Mouse (Mus musculus) neural tube, embryonic 14.5 days (tissue): ENCODE data around the gene D630003M21Rik. TPM values are rescaled to one million over a fixed set of nuclear protein-coding genes. Genes with fewer than 3 reads are reported as not detected.

Experiments used
- ATAC-seq: fragments of 200-750 bp; cut with Nextera tagmentation; 2 replicates; pipeline ENCODE4 v1.8.0; 2017; ENCODE audit warnings: low read depth, mild to moderate bottlenecking, moderate TSS enrichment, moderate library complexity
- H3K27ac ChIP-seq: fragments of 300-500 bp; sonication (generic); 2 replicates; pipeline ENCODE4 v1.5.1; 2014; ENCODE audit warnings: low read depth, mild to moderate bottlenecking, control low read depth, low read length, moderate library complexity, mixed read lengths
- H3K27me3 ChIP-seq: fragments of 300-500 bp; sonication (generic); 2 replicates; pipeline ENCODE4 v1.6.1; 2014; ENCODE audit warnings: low read length; ENCODE audit not compliant: control insufficient read depth, insufficient read depth
- H3K36me3 ChIP-seq: fragments of 300-500 bp; sonication (generic); 2 replicates; pipeline ENCODE4 v1.6.1; 2014; ENCODE audit warnings: low read length, mixed read lengths; ENCODE audit not compliant: control insufficient read depth, insufficient read depth
- H3K4me1 ChIP-seq: fragments of 300-500 bp; sonication (generic); 2 replicates; pipeline ENCODE4 v1.6.1; 2014; ENCODE audit warnings: low read length; ENCODE audit not compliant: control insufficient read depth, insufficient read depth
- H3K4me2 ChIP-seq: fragments of 300-500 bp; sonication (generic); 2 replicates; pipeline ENCODE4 v1.6.1; 2014; ENCODE audit warnings: mild to moderate bottlenecking, low read depth, low read length, control low read depth
- H3K4me3 ChIP-seq: fragments of 300-500 bp; sonication (generic); 2 replicates; pipeline ENCODE4 v1.5.1; 2014; ENCODE audit warnings: low read depth, low read length, control low read depth, mixed read lengths
- H3K9ac ChIP-seq: fragments of 300-500 bp; sonication (generic); replicated peaks from 2 replicates; pipeline ENCODE4 v1.6.1; 2014; ENCODE audit warnings: low read depth, mild to moderate bottlenecking, control low read depth, low read length, mixed read lengths
- H3K9me3 ChIP-seq: fragments of 300-500 bp; sonication (generic); 2 replicates; pipeline ENCODE4 v1.6.1; 2016; ENCODE audit warnings: low read length; ENCODE audit not compliant: control insufficient read depth
- WGBS: fragments of 180-500 bp; shearing (Covaris S2); extraction: QIAGEN DNeasy Blood & Tissue Kit; methylation state at CpG from one replicate; pipeline ENCODE4 v1.1.7; 2014; 5-methylcytosine and 5-hydroxymethylcytosine counted together
- polyA plus RNA-seq: library from polyadenylated mRNA; unstranded; fragments of >200 nt; fragmentation: Nextera tagmentation; extraction: Ambion mirVana; gene quantifications from 2 replicates; pipeline ENCODE4 v1.2.1, GENCODE M21; 2014

The D630003M21Rik gene
- polyA plus RNA-seq, 1 experiment from 2014 or later, result 0.94 TPM

DNA sequence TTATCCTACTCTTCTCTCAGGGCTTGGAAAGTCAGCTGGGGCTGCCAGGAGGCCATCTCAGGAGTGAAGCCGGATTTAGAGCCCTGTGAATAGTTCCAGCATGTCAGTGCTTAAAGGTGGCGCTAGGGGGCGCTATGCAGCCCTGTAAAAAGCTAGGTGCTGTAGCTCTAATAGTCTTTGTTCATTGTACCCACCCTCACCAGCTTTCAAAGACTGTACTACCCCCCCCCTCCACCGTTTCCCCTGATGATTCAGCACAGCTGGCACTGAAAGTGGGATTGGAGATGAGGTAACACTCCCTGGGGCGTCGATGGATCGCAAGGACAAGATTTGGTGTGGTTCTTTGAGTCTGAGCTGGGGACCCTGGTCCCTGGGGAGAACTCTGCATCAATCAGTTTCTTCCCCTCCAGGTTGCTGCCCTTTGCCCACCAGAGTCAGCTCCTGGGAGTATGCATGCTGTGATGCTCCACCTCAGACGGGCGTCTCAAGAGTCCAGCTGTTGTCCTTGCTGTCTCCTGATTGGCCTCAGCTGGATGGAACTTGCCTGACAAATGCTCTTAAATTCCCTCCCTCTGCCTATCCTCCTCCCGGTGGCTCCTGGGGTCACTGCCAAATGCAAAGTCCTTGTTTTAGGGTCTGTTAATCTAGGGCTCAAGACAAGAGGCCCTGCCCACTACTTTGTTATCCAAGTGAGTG, 33.9 kb downstream of the D630003M21Rik start:
- H3K9ac ChIP-seq, result no peak overlapping the region
- no peaks in the 10 kb centered on the region for H3K36me3 ChIP-seq
- no peaks in the 10 kb centered on the region for H3K9me3 ChIP-seq
- 14% methylated on average over 10 of the region's 10 CpGs for WGBS
- no peak overlapping the region for H3K27ac ChIP-seq
- no peak overlapping the region for H3K4me3 ChIP-seq
- H3K4me2 ChIP-seq, result no peak overlapping the region
- H3K4me1 ChIP-seq, result peaks cover 11% of the 10 kb centered on the region
- peak; percentile 28; the same call in 1 of the 2 replicates for ATAC-seq
- no peaks in the 10 kb centered on the region for H3K27me3 ChIP-seq

DNA sequence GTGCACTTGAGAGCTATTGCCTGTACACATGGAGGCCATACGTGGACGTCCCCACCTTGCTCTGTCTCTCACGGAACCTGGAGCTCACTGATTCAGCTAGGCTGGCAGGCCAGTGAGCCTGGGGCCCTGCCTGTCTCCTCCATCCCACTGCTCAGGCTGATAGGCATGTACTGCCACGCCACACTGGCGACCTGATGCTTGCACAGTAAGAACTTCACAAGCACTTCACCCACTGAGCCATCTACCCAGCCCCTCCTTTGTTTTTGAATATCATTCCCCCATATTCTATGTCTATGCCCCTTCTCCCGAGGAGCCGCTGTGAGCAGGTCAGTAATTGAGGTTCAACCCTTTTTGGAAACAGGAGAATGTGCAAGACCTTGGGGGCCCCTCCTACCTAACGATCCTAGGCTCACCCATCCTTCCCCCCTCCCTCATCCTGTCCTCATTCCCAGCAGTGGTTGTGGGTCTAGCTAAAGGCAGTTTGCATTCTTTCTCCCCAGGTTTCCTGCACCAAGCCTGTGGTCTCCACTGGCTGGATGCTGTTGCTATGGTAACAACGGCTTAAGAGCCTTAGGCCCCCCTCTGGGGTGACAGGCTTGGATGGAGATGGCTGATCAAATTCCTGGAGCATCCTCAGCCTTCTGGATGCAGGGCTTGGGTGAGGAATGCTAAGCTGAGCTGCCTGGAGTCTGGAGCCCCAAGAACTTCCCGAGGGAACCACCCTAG, 35.2 kb downstream of the D630003M21Rik start:
- Histone ChIP-seq H3K9ac (no peak overlapping the region), H3K36me3 (no peaks in the 10 kb centered on the region), H3K4me2 (no peak overlapping the region), H3K4me1 (peaks cover 11% of the 10 kb centered on the region), H3K27me3 (no peaks in the 10 kb centered on the region), H3K4me3 (no peak overlapping the region), H3K9me3 (no peaks in the 10 kb centered on the region), H3K27ac (peak overlapping the region; percentile 66)
- peak; percentile 60 for ATAC-seq
- WGBS, result 37% methylated on average over 10 of the region's 10 CpGs

DNA sequence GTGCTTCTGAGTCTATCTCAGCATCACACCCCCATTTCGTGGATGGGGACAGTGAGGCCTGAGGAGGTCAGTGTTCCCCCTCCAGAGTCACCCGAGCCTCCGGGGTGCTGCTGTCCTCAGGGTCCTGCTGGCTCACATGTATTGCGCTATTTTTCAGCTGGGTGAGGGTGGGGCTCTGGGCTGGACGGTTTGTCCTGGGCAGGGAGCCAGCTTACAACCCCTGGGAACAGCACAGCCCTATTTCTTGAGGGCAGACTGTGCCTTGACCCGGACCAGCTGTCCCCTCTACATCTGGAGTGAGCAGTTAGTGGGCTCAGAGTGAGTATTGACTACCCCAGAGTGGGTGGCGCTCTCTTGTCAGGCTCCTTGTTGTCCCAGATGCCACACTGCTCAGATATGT, 37.9 kb downstream of the D630003M21Rik start:
- Histone ChIP-seq H3K36me3 (no peaks in the 10 kb centered on the region), H3K27me3 (no peaks in the 10 kb centered on the region), H3K9ac (no peak overlapping the region), H3K4me1 (peaks cover 14% of the 10 kb centered on the region), H3K9me3 (no peaks in the 10 kb centered on the region), H3K27ac (no peak overlapping the region), H3K4me3 (no peak overlapping the region), H3K4me2 (no peak overlapping the region)
- no peak for ATAC-seq
- WGBS, result 51% methylated on average over 7 of the region's 7 CpGs

DNA sequence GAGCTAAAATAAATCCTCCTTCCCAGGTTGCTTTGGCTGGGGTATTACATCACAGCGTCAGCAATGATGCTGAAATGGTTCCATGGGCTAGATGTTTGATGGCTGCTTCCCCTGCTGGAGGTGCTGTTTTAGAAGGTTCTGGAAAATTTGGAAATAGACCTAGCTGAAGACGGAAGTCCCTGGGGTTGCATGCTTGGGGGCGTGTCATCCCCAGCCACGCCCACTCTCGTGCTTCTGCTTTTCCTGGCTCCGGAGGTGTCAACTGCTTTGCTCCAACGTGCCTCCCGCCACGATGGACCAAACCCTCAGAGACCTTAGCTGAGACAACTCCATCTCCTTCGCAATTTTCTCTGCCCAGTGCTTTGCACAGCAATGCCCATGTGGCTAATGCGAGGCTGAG, 39.6 kb downstream of the D630003M21Rik start:
- Histone ChIP-seq H3K4me2 (no peak overlapping the region), H3K4me1 (peaks cover 14% of the 10 kb centered on the region), H3K9me3 (no peaks in the 10 kb centered on the region), H3K27ac (no peak overlapping the region), H3K4me3 (no peak overlapping the region), H3K9ac (no peak overlapping the region), H3K27me3 (no peaks in the 10 kb centered on the region), H3K36me3 (no peaks in the 10 kb centered on the region)
- 76% methylated on average over 11 of the region's 11 CpGs for WGBS
- no peak for ATAC-seq

DNA sequence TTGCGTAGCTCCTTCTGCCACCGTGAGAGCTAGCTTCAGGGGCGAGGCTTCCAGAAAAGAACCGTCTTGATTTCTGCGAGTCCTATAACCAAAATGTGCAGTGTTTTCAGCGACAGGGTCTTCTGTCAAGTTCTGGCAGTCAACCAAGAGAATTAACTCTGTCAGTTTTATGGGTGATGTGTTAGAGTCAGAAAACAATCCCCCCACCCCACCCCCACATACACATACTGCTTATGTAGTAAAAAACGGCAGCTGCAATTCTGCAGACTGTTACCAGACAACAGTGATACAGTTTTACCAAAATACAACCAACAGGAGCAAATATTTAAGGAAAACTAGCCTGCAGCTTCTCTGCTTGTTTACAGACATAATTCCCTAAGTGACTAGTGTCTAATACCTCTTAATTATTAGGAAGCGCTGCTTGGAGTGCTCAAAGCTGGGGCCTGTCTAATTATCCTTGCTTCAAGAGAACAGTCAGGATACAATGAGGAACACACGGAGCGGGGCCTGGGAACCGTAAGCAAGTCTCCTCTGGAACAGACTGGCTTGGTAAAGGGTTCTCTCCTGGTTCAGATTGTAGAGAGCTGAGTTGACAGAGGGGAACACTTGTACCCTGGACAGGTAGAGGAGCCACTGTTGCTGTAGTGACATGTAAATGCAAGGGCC, 42.7 kb downstream of the D630003M21Rik start:
- H3K27ac ChIP-seq, result peak overlapping the region; percentile 25; the same call in 1 of the 2 replicates
- no peak for ATAC-seq
- WGBS, result 50% methylated on average over 11 of the region's 11 CpGs
- no peaks in the 10 kb centered on the region for H3K27me3 ChIP-seq
- H3K9ac ChIP-seq, result no peak overlapping the region
- H3K4me1 ChIP-seq, result peaks cover 6% of the 10 kb centered on the region; the same call in 1 of the 2 replicates
- H3K9me3 ChIP-seq, result no peaks in the 10 kb centered on the region
- H3K36me3 ChIP-seq, result no peaks in the 10 kb centered on the region
- no peak overlapping the region for H3K4me3 ChIP-seq
- H3K4me2 ChIP-seq, result no peak overlapping the region

DNA sequence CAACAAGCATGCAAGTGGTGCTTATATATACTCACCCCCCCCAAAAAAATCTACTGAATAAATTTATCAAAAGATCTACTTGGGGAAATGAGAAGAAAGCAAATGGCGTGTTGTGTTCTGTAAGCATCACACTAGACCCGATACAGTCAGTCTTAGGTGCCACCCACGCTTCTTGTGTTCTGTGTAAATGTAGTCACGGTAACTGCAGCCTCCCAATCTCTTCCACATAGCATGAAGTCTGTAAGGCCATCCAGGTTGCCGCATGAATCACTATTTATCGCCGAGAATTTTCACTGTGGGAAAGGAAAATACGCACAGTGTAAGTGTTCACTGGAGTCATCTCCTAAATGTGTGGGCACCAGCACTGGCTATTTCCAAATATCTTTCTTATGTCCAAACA, 45.8 kb downstream of the D630003M21Rik start:
- H3K27ac ChIP-seq, result no peak overlapping the region
- no peaks in the 10 kb centered on the region for H3K27me3 ChIP-seq
- WGBS, result 88% methylated on average over 8 of the region's 8 CpGs

DNA sequence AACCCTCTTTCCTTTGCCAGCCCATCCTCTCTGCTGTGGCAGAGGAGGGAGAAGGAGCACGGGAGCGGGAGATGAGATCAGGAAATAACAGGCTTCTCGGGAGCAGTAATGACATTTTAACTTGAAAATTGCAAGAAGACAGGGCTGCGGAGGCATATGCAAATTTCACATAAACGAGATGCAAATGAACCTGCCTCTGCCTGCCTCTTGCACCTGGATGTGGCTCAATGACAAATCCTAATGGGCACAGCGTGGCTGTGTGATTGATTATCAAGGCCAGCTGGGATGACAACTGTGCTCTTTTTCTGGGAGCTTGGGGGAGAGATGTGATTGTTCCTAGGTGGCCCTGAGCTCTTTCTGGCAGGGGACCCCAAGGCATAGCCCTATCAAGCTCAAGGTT, 47.1 kb downstream of the D630003M21Rik start:
- H3K4me2 ChIP-seq, result no peak overlapping the region

More for the DNA sequence above, 45.8 kb downstream of the D630003M21Rik start:
- Histone ChIP-seq H3K4me1 (peaks cover 17% of the 10 kb centered on the region), H3K36me3 (no peaks in the 10 kb centered on the region), H3K4me2 (no peak overlapping the region), H3K9ac (no peak overlapping the region), H3K9me3 (no peaks in the 10 kb centered on the region), H3K4me3 (no peak overlapping the region)
- no peak for ATAC-seq

DNA sequence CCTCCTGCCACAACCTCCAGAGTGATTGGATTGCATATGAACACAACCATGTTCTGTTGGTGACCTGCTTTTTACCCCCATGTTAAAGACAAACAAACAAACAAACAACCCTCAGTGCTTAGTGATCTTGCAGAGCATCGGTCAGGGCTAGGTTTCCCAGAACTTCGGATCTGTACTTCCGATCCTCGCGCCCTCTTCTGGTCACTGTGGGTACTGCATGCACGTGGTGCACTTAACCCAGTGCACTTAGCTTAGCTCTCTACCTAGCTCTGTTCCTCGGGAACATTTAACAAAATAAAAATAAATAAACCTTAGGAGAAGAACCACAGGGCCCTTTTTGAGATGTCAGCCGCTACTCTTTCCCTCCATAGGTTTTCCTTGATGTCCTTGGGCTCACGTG, 48.2 kb downstream of the D630003M21Rik start:
- Histone ChIP-seq H3K9ac (no peak overlapping the region), H3K27me3 (no peaks in the 10 kb centered on the region), H3K9me3 (no peaks in the 10 kb centered on the region), H3K27ac (peak overlapping the region; percentile 71; the same call in 1 of the 2 replicates), H3K4me3 (no peak overlapping the region), H3K4me1 (peaks cover 20% of the 10 kb centered on the region), H3K4me2 (no peak overlapping the region), H3K36me3 (no peaks in the 10 kb centered on the region)
- WGBS, result 47% methylated on average over 9 of the region's 9 CpGs
- no peak for ATAC-seq

More for the DNA sequence above, 47.1 kb downstream of the D630003M21Rik start:
- H3K4me3 ChIP-seq, result no peak overlapping the region
- no peak overlapping the region; the same call in 1 of the 2 replicates for H3K9ac ChIP-seq
- no peaks in the 10 kb centered on the region for H3K27me3 ChIP-seq
- H3K9me3 ChIP-seq, result no peaks in the 10 kb centered on the region
- no peak; the same call in 1 of the 2 replicates for ATAC-seq
- WGBS, result 22% methylated on average over 6 of the region's 6 CpGs
- H3K36me3 ChIP-seq, result no peaks in the 10 kb centered on the region
- H3K4me1 ChIP-seq, result peaks cover 23% of the 10 kb centered on the region
- peak overlapping the region; percentile 71; the same call in 1 of the 2 replicates for H3K27ac ChIP-seq
